Mouse (Mus musculus) cortical plate, adult 2 months (tissue): ENCODE measurements at regions not wholly inside any gene's neighbourhood (a gene's known extent, or its start where the extent isn't known, plus 50 kb on each side); places are given as distances from the start of the nearest gene placed in this dataset.

Source experiments
- CTCF ChIP-seq: fragments of 200-500 bp; IDR thresholded peaks from 2 replicates; pipeline ENCODE4 v1.5.1; 2011; ENCODE audit warnings: mild to moderate bottlenecking, control low read depth, low read length; ENCODE audit not compliant: insufficient read depth; ENCODE audit errors: extremely low read depth
- POLR2A ChIP-seq: fragments of 200-500 bp; IDR thresholded peaks from 2 replicates; pipeline ENCODE4 v1.6.1; 2011; ENCODE audit warnings: mild to moderate bottlenecking, low read length, control low read depth; ENCODE audit not compliant: insufficient read depth; ENCODE audit errors: extremely low read depth

- TF ChIP-seq POLR2A (no peak), CTCF (no peak)
Measured at GRCm38 (mm10) chr7:117229619-117230018, 151.2 kb upstream of the Xylt1 start.
